Mouse (Mus musculus) heart, postnatal 4 days (tissue): ENCODE data around the gene Myh7b. TPM values are rescaled to one million over a fixed set of nuclear protein-coding genes. Genes with fewer than 3 reads are reported as not detected.

ENCODE experiments used
- DNase-seq: peaks from one replicate; pipeline ENCODE4 v3.0.0; 2021
- total RNA-seq, 2 experiments: library from RNA; stranded (reverse); gene quantifications; 2 replicates each; pipeline ENCODE4 v1.2.3; 2021

Gene Myh7b
- total RNA-seq, 2 experiments from 2014 or later: 60.5 to 63.8 TPM

GRCm38 (mm10) chr2:155635961-155636360, 24.9 kb downstream of the Myh7b start:
- no peak for DNase-seq

GRCm38 (mm10) chr2:155636881-155637280, 25.9 kb downstream of the Myh7b start:
- no peak for DNase-seq

- DNase-seq: no peak
Observed at GRCm38 (mm10) chr2:155637411-155637810, 26.4 kb downstream of the Myh7b start.

- no peak for DNase-seq
Observed at GRCm38 (mm10) chr2:155640656-155641055, 29.6 kb downstream of the Myh7b start.

- no peak for DNase-seq
Observed at GRCm38 (mm10) chr2:155641540-155642472, 30.8 kb downstream of the Myh7b start.

- DNase-seq: no peak
Observed at GRCm38 (mm10) chr2:155645746-155646145, 34.7 kb downstream of the Myh7b start.

- DNase-seq: no peak
Observed at GRCm38 (mm10) chr2:155652618-155653017, 41.6 kb downstream of the Myh7b start.

- DNase-seq: no peak
Observed at GRCm38 (mm10) chr2:155655759-155656372, 44.9 kb downstream of the Myh7b start.

- DNase-seq: no peak
Observed at GRCm38 (mm10) chr2:155662390-155662789, 51.4 kb downstream of the Myh7b start.

- peak; percentile 54 for DNase-seq
Observed at GRCm38 (mm10) chr2:155663097-155663496, 52.1 kb downstream of the Myh7b start.

GRCm38 (mm10) chr2:155663910-155664460, 53.0 kb downstream of the Myh7b start:
- DNase-seq: no peak

- DNase-seq: no peak
Observed at GRCm38 (mm10) chr2:155667881-155668280, 56.9 kb downstream of the Myh7b start.

GRCm38 (mm10) chr2:155668461-155668860, 57.4 kb downstream of the Myh7b start:
- peak; percentile 53 for DNase-seq

- DNase-seq: peak; percentile 34
Observed at GRCm38 (mm10) chr2:155671236-155671635, 60.2 kb downstream of the Myh7b start.

GRCm38 (mm10) chr2:155673546-155673945, 62.5 kb downstream of the Myh7b start:
- DNase-seq: peak; percentile 76

- no peak for DNase-seq
Observed at GRCm38 (mm10) chr2:155675118-155675517, 64.1 kb downstream of the Myh7b start.

GRCm38 (mm10) chr2:155679586-155680110, 68.6 kb downstream of the Myh7b start:
- DNase-seq: no peak

- DNase-seq: no peak
Observed at GRCm38 (mm10) chr2:155680591-155680990, 69.6 kb downstream of the Myh7b start.

- no peak for DNase-seq
Observed at GRCm38 (mm10) chr2:155681194-155681593, 70.2 kb downstream of the Myh7b start.

- DNase-seq: no peak
Observed at GRCm38 (mm10) chr2:155681874-155682273, 70.9 kb downstream of the Myh7b start.

GRCm38 (mm10) chr2:155683137-155683536, 72.1 kb downstream of the Myh7b start:
- no peak for DNase-seq

- no peak for DNase-seq
Observed at GRCm38 (mm10) chr2:155683821-155684220, 72.8 kb downstream of the Myh7b start.
